Mouse (Mus musculus) cerebellum, adult 2 months (tissue): Measurements from ENCODE around the gene Glod4.

ENCODE experiments used
- CTCF ChIP-seq: fragments of 200-500 bp; IDR thresholded peaks from 2 replicates; pipeline ENCODE4 v1.5.1; 2011; ENCODE audit warnings: low read depth, mild to moderate bottlenecking, control low read depth, low read length, moderate library complexity, borderline replicate concordance; ENCODE audit not compliant: insufficient read depth
- POLR2A ChIP-seq: fragments of 200-500 bp; IDR thresholded peaks from 2 replicates; pipeline ENCODE4 v1.6.1; 2011; ENCODE audit warnings: low read length, control low read depth, borderline replicate concordance; ENCODE audit not compliant: insufficient read depth

- peak; percentile 63 for TF ChIP-seq CTCF
- TF ChIP-seq POLR2A: no peak
These were observed 157.5 kb downstream of the Glod4 start for GRCm38 (mm10) chr11:76085898-76086591.
